Mouse (Mus musculus): ENCODE results near the gene Hmg20b. TPM values are rescaled to one million over a fixed set of nuclear protein-coding genes. Genes with fewer than 3 reads are reported as not detected.
A peak's percentile ranks its signal among the peaks of the same experiment; 100 is the strongest.

Gene Hmg20b
- total RNA-seq, 4 experiments from 2014 or later = 16.9 to 22.8 (median 21.1) TPM

DNA sequence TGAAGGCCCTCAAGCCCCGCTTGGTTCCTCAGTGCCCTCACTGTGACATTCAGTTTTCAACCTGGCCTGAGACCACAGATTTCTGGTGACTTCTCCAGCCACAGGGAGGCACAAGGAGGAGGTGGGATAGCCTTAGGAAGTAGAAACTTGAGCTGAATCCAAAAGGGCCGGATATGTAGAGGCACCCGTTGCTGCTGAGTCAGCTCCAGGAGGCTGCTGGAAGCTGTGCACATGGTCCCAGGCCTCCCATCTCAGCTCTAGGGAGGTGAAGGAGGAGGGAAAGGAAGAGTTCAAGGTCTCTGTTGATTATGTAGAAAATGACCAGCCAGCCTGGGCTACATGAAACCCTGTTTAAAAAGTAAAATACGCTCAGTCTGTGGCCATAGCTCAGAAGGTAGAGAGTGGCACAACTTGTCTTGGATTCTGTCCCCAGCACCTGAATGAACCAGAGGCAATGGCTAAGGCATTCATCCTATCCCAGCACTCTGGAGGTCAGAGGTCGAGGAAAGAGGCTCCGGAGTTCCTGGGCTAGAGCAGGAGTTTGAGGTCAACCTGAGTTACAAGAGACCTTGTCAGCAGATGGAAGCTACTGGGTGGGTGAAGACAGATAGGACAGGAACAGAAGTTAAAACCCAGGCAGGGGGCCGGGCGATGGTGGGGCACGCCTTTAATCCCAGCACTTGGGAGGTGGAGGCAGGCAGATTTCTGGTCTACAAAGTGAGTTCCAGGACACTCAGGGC is 4.6 kb upstream of the Hmg20b start:
- DNase-seq (ENCODE audit: low spot score in 2 of 2) = no peak

DNA sequence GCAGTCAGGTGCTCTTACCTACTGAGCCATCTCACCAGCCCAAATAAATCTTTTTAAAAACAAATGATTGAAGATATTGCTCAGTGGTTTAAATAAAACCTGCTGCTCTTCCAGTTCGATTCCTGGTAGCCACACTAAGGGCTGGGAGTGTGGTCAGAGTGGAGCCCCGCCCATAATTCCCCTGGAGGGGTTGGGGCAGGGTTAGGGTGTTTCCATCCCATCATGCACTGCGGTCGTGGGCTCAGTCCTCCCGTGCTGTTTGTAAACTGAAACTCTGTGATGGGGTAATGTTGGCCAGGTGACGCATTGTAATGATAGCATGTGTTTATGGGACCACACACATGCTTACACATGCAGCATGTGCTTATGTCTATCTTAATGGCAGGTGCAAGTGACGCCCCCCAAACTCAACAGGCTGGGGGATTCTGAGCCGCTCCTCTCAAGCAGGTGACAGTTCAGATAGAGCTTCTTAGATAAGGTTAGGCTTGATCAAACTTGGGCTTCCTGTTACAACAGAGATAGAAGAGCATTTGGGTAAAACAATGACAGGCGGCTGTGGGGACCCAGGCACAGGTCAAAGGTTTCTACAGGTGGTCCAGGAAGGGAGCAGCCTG is 1.5 kb upstream of the Hmg20b start:
- DNase-seq (ENCODE audit: low spot score in 2 of 2) = no peak

DNA sequence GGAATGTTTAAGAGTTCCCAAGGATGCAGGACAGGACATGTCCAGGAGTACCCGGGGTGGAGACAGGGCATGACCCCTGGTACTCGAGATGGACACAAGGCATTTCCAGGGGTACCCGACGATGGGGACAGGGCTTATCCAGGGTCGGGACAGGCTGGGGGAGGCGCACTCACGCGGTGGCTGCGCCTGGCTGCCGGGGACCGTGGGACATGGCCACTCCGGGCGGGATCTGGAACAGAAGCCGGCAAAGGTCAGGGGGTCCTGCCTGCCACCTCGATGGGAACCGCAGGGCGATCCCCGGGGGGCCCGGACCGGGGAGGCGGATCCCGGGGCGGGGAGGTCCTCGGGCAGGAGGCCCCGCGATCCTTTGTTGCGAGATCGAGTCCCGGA is 324 bp downstream of the Hmg20b start:
- DNase-seq (ENCODE audit: low spot score in 2 of 2) = no peak

DNA sequence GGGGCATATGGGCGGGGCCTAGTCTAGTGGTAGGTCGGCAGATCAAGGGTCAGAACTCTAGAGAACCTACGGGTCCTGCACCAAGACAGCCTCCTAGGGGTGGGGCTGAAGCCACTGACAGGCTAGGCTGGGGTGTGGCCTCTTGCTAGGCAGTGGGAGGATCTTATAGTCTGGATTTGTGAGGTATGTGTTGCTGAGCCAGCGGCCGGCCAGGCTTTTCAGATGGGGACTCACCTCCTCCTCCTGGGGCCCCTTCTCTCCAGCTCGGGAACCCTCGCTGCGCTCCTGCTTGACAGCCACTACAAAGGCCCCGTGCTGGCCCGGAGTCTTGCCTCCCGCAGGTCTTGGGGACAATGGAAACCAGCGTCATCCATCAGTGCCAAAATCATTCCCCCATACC is 1.1 kb downstream of the Hmg20b start:
- DNase-seq (ENCODE audit: low spot score in 2 of 2) = no peak

DNA sequence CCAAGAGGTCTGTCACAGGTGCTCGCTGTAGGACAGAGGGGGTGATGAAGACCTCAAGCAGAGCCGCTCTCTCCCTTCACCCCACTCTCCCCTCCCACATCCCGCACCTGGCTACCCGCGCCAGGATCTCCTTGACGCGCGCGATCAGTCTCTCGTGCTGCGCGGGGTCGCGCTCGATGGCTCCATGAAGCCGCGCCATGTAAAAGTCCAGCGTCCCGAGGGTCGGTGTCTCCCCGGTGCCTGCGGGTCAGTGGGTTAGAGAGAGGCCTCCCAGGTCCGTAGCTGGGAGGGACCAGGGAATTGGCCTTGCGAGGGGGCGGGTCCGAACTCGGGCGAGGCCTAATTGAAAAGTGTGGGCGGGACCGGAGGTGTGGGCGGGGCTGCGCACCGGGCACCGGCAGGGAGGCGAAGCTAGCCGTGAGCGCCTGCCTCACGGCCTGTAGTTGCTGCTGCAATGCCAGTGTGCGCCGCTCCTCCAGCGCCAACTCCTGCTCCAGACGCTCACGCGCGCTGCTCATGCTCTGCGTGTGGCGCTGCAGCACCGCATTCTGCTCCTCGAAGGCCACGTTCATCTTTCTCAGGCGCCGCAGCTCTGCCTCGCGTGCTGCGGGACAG is 3.7 kb downstream of the Hmg20b start:
- no peak for DNase-seq (ENCODE audit: low spot score in 2 of 2)

DNA sequence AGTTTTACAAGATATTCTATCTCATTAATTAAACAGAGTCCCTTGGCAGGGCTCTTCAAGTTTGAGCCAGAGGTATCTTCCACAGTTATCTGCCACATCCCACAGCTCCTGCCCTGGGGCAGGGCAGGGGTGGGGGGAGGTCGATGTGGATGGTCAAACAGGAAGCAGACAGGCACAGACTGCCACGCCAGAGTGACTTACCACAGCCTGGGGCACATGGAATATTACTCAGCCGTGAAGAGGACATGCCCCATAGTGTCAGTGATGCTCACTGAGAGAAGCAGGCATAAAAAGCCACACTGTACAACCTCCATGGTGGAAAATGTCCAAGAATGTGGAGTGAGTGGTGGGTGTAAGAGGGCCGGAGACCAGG is 5.1 kb downstream of the Hmg20b start:
- DNase-seq (ENCODE audit: low spot score in 2 of 2) = no peak

DNA sequence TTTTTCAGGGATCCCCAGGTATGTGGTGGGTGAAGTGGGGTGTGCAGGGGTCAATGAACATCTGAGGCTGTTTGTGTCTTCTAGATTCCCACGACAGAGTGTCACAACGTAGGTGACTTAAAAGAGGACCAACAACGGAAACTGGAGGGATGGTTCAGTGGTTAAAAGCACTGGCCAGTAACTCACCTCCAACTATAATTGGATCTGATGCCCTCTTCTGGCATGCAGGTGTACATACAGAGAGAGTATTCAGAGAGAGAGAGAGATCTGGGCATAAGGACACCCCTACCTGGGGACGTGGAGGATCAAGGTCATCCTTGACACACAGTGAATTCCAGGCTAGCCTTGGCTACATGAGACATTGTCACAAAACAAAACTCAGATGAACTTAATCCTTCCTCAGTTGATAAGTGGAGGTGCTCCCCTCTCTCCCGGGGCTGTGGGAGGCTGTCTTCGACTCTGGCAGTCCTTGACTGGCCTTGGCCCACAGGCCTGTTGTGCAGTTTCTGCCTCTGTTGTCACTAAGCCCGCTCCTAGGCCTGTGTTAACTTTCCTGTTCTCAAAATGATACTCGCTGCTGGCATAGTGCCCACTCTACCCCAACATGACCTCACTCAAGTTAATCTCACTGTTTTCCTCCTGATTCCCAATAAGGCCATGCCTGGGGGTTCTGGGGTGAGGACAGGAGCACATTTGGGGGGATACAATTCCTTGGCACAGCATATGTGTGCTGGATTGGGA is 5.7 kb downstream of the Hmg20b start:
- no peak for DNase-seq (ENCODE audit: low spot score in 2 of 2)

DNA sequence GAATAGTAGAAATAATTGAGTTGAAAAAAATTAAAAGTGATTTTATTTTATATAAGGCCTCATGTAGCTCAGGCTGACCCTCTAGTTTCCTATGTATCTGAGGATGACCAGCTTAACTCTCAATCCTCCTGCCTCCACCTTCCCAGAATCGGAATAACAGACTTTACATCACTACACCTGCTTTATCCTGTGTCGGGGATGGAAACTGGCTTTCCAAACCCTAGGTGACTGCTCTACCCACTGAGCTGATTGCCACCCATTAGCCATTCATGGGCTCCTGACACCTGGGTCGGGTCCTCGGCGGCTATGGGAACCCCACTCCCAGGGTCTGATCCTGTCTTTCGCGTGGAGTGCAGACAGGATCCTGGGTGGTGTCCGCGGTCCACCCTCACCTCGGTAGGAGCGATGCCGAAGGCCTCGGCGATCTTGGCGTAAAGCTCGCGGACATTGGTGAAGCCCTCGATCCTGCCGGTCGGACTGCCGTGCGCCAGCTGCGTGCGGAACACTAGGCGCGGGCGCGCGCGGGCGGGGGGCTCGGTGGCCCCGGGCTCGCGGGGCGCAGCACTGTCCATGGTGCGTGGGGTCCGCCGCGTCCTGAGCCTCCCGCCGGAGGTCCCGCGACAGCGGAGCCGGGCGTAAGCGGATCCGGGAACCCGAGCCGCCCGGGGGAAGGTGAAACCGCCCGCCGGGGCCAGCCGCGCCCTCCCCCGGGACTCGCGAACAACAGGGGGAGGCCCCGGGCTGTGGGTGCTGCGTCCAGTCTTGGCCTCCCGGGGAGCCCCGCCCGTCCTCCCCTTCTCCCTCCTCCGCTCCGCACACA is 7.4 kb downstream of the Hmg20b start, which contains the start of gene Gipc3:
Gipc3 (minus strand) TSS at position 581 of the 820 bp plus-strand sequence.
- DNase-seq (ENCODE audit: low spot score in 2 of 2) = no peak

DNA sequence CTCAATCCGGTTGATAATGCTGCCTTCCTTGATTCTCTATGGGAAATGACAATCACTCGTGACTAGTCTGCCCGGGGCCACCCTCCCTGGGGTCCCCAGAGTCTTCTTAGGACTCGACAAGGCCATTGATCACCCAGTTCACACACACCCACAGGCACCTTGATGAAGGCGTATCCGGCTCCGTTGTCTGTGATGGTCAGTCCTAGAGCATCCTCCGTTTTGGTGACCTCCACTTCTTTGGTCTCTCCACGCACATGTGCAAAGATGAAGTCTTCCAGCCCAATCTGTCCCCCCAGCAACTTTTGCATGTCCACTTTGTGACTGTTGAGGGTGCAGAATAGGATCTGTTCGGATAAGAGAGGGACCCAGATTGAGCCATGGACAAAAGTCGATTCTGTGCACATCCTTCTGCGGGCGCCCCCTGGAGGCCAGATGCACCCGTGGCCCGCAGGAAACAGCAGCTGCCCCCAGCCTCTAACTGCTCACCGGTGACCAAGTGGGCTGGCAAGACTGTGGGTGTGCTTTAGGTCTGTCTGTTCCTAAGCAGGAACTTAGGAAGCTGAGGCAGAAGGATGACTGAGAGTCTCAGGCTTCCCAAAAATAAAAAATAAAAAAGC is 8.8 kb downstream of the Hmg20b start:
- DNase-seq (ENCODE audit: low spot score in 2 of 2) = no peak

DNA sequence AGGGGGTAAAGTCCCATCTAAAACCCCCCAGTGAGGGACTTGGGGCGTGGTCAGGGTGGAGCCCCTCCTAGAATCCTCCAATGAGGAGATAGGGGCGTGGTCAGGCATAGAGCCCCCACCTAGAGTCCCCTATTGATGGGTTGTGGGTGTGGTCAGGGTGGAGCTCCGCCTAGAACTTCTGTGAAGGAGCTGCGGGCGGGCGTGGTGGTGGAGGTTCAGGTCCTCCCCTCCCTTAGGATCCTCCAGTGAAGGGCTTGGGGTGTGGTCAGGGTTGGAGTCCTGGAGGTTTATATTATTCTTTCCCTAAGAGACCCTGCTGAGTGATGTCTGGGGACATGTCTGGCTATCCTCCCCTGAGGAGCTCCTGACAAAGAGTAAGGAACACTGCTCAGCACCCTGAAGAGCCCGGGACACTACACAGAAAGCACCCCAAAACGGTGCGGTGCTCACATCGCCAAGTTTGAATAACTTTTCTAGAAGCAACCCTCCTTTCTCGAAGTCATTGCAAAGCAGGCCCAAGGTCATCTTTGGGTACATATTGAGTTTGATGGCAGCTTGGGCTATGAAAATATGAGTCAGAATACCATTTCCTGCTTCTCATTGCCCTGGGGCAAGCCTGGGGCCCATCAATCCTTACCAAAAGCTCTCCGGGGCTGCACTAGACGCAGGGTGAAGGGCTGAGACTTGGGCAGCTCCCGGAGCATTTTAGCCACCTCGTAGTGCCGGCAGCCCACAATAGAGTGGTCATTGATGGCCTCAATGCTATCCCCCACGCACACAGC is 9.5 kb downstream of the Hmg20b start:
- DNase-seq (ENCODE audit: low spot score in 2 of 2) = no peak

DNA sequence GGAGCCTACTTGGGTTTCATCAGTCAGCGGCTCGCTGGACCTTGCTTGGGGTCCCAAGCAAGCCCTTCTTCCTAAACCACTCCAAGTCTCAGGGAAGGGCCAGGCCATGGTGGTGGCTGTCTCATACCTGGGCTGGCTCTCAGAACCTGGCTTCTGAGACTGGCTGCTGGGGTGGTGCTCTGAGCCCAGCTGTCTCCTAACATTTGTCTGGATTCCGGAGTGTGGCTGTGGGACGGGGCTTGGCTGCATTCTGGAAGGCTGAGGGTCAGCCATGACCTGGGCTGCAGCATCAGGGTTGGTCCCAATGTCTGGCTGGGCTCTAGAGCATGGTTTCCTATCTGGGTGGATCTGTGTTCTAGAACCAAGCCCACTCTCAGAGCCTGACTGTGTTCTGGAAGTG is 13.7 kb downstream of the Hmg20b start:
- no peak for DNase-seq (ENCODE audit: low spot score in 2 of 2)

DNA sequence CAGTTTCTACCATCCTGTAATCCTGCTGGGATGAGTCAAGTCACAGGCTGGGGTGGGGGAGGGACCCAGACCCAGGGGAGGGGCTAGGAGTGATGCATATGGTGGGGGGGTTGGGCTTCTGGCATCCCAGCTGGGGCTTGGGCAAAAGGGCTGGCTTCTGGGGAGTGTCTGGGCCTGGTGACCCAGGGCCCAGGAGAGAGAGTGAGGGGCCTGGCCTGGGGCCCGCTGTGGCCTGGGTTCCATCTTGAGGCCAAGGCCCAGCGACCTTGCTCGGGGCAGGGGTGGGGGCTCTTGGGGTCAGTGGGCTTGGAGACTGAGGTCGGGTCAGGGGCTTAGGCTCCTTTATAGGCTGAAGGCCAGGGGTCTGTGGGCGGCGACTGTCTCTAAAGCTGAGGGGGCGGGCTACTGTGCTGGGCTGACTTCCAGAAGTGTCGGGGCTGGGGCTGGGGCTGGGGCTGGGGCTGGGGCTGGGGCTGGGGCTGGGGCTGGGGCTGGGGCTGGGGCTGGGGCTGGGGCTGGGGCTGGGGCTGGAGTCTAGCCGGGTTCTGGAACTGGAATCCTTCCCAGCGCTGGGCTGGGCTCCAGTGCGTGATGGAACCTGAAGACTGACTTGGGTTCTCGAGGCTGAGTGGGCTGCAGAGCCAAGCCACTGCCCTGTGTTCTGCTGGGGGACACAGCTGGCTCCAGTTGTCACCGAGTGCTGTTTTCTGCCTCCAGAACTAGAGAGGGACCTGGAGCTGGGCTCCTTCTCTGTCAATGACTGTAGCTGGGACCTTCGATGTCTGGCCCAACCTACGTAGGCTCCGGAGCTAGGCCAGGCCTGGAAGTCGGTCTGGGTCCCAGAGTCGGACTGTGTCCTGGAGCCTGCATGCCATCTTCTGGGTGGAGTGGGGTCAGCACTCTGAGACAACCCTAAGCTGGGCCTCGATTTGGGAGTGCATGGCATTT is 14.6 kb downstream of the Hmg20b start:
- DNase-seq (ENCODE audit: low spot score in 2 of 2) = no peak

DNA sequence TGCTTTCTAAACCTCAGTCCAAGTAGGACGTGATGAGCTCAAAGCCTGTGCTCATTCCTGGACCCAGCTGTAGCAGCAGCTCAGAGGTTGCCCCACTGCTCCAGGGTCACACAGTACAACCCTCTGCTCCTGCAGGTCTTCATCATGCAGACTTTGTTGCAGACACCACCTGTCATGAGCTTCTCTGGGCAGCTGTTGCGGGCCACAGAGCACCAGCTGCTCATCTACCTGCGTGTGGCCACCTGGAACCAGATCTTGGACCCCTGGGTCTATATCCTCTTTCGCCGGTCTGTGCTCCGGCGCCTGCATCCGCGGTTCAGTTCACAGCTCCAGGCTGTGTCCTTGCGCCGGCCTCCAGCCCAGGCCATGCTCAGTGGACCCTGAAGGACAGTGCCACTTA is 16.0 kb downstream of the Hmg20b start:
- DNase-seq (ENCODE audit: low spot score in 2 of 2) = no peak

DNA sequence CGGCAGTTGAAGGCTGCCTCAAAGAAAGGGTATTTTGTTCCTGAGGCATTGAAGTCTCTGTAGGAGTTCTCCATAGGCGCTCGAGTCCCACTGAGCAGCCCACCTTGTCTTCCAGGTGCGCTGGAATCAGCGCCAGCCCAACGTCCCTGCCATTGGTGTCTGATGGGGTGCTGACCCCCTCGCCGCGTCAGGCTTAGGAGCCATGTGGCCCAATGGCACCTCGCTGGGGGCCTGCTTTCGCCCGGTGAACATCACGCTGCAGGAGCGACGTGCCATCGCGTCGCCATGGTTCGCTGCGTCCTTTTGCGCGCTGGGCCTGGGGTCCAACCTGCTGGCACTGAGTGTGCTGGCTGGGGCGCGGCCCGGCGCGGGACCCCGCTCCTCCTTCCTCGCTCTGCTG is 18.0 kb downstream of the Hmg20b start:
- no peak for DNase-seq (ENCODE audit: low spot score in 2 of 2)

DNA sequence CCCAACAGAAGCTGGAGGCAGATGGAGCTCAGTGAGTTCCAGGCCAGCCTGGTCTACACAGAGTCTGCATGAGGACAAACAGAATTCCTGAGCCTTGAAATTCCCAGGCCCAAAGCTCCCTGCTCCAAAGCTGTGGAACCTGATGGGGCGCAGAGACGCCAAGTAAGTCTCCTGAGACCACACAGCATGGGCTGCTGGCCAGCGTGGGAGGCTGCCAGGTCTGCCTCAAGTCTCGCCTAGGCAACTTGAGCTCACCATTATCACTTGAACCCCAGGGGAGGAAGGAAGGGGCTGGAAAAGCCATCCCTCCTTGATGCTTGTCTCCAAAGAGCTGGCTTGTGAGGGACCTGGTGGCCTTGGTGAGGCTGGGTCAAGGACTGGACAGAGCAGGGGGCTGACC is 20.3 kb downstream of the Hmg20b start:
- DNase-seq (ENCODE audit: low spot score in 2 of 2) = peak in 1 of 2 experiments; percentile 52

DNA sequence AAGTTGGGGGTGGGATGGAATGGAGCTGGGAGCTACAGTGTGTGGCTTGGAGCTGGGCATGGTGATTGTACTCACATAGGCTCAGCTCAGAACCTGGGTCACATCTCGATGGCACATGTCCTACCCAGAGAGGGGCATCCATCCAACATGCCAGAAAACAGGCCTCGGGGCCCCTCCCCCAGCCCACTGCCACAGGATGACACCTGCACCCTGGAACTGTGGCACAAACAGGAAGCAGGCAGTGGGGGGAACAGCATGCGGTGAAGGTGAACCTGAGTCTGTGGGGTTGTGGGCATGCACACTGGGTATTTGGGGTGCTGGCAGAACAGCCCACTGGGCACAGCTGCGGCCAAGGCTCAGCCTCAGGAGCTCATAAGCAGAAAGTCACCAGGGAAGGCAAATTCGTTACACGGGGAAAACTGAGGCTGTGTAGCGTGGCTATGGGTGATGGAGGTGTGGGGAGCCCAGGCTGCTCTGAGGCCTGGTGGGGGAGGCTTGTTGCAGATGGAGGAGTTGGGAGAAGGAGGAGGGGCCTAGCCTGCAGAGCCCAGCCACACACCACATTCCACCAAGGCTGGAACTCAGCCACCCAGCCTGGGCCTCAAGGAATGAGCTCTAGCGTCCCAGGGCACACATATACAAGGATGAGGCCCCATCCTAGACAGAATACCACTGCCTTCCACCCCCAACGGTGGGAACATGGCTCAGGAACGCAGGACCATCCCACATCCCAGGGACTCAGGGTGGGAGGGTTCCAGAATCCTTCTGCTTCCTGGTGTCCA is 20.9 kb downstream of the Hmg20b start:
- DNase-seq (ENCODE audit: low spot score in 2 of 2) = no peak

DNA sequence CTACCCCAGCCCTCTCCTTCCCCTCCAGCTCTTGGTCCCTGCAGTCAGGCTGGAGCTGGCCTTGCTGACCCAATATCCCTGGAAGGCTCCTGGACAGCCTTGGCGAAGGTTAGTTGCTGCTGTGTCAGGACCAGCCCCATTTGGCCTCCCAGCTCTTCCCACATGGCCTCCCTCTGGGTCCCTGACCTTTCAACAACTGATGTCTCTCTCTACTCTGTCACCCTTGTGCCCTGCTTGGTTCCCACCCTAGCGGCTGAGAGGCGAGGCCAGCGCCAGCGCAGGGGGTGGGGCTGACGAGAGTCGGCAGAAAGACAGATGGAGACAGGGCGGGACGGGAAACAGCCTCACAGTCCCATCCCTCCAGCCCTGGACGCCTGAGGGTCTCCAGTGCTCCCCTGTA is 21.9 kb downstream of the Hmg20b start, which contains the start of gene Tbxa2r:
Tbxa2r (plus strand) TSS at position 346 of the 400 bp plus-strand sequence.
- DNase-seq (ENCODE audit: low spot score in 2 of 2) = no peak

DNA sequence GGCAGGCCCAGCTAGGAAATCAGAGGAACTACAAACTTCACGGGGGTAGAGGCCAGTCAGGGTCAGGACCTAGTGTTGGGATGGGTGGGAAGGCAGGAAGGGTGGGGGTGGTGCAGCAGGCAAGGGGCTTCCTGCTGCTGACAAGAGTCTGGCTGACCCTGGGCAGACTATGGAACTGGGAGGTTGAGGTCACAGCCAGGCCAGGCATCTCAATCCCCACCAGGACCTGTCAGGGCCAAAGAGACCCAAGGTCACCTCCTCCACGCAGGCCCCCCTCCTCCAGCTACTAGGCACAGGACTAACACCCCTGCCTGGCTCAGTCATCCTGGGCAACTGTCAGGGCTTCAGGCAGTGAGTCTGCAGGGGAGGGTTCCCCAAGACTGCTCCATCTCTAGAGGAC is 22.3 kb downstream of the Hmg20b start:
- no peak for DNase-seq (ENCODE audit: low spot score in 2 of 2)

Data from gastrocnemius, adult 8-10 months (tissue).